Mouse (Mus musculus) kidney, postnatal 0 days (tissue): ENCODE results near the gene Traf5. TPM values are rescaled to one million over a fixed set of nuclear protein-coding genes. Genes with fewer than 3 reads are reported as not detected.

Source experiments
- ATAC-seq: fragments of 200-750 bp; cut with Nextera tagmentation; replicated peaks from 2 replicates; pipeline ENCODE4 v1.8.0; 2017; ENCODE audit warnings: low read depth, moderate number of reproducible peaks, moderate TSS enrichment, moderate library complexity; ENCODE audit not compliant: low FRiP score
- DNase-seq: peaks from one replicate; pipeline ENCODE4 v3.0.0-alpha.2; 2016; ENCODE audit warnings: low spot score
- H3K27ac ChIP-seq: fragments of 300-500 bp; sonication (generic); 2 replicates; pipeline ENCODE4 v1.5.1; 2014; ENCODE audit warnings: mild to moderate bottlenecking
- H3K27me3 ChIP-seq: fragments of 300-500 bp; sonication (generic); 2 replicates; pipeline ENCODE4 v1.6.1; 2014; ENCODE audit warnings: low read length, mixed read lengths; ENCODE audit not compliant: insufficient read depth
- H3K36me3 ChIP-seq: fragments of 300-500 bp; sonication (generic); 2 replicates; pipeline ENCODE4 v1.6.1; 2014; ENCODE audit warnings: low read length, mixed read lengths; ENCODE audit not compliant: insufficient read depth
- H3K4me1 ChIP-seq: fragments of 300-500 bp; sonication (generic); replicated peaks from 2 replicates; pipeline ENCODE4 v1.6.1; 2014; ENCODE audit warnings: antibody characterized with exemption, low read length, mixed read lengths; ENCODE audit not compliant: insufficient read depth
- H3K4me2 ChIP-seq: fragments of 300-500 bp; sonication (generic); 2 replicates; pipeline ENCODE4 v1.6.1; 2014; ENCODE audit warnings: mild to moderate bottlenecking, low read length, moderate library complexity, mixed read lengths
- H3K4me3 ChIP-seq: fragments of 300-500 bp; sonication (generic); replicated peaks from 2 replicates; pipeline ENCODE4 v1.5.1; 2014; ENCODE audit warnings: low read depth, low read length
- H3K9ac ChIP-seq: fragments of 300-500 bp; sonication (generic); 2 replicates; pipeline ENCODE4 v1.6.1; 2014; ENCODE audit warnings: low read depth, low read length
- H3K9me3 ChIP-seq: fragments of 300-500 bp; sonication (generic); replicated peaks from 2 replicates; pipeline ENCODE4 v1.6.1; 2016; ENCODE audit warnings: low read length, inconsistent platforms, mixed read lengths
- CTCF ChIP-seq: IDR thresholded peaks from 2 replicates; pipeline ENCODE4 v1.5.1; 2016; ENCODE audit warnings: antibody characterized with exemption, low read depth, mild to moderate bottlenecking, moderate library complexity
- WGBS: fragments of 180-500 bp; shearing (Covaris S2); extraction: QIAGEN DNeasy Blood & Tissue Kit; methylation state at CpG from one replicate; pipeline ENCODE4 v1.1.7; 2014; 5-methylcytosine and 5-hydroxymethylcytosine counted together
- polyA plus RNA-seq: library from polyadenylated mRNA; unstranded; fragments of >200 nt; fragmentation: Nextera tagmentation; extraction: Ambion mirVana; gene quantifications from 2 replicates; pipeline ENCODE4 v1.2.1, GENCODE M21; 2015

The Traf5 gene
- polyA plus RNA-seq, 1 experiment from 2014 or later: 19.6 TPM

GRCm38 (mm10) chr1:191995488-191995887 lies 96.9 kb downstream of the Traf5 start:
- ATAC-seq: no peak
- Histone ChIP-seq H3K4me3 (no peak overlapping the region), H3K9me3 (no peaks in the 10 kb centered on the region), H3K27ac (no peak overlapping the region), H3K9ac (no peak overlapping the region), H3K27me3 (no peaks in the 10 kb centered on the region), H3K36me3 (peaks cover 27% of the 10 kb centered on the region), H3K4me1 (0 out of 2 replicates have a peak, but pooled peaks cover 4% of the 10 kb centered on the region), H3K4me2 (no peak overlapping the region)
- peak; percentile 80 for TF ChIP-seq CTCF
- 73% methylated on average over 4 of the region's 4 CpGs for WGBS
- DNase-seq: peak; percentile 31

GRCm38 (mm10) chr1:191994476-191994875 lies 97.9 kb downstream of the Traf5 start:
- 73% methylated on average over 5 of the region's 5 CpGs for WGBS
- Histone ChIP-seq H3K27ac (no peak overlapping the region), H3K4me3 (no peak overlapping the region), H3K36me3 (peaks cover 20% of the 10 kb centered on the region; the same call in 1 of the 2 replicates), H3K27me3 (no peaks in the 10 kb centered on the region), H3K4me2 (no peak overlapping the region), H3K9ac (no peak overlapping the region), H3K9me3 (no peaks in the 10 kb centered on the region), H3K4me1 (0 out of 2 replicates have a peak, but pooled peaks cover 4% of the 10 kb centered on the region)
- TF ChIP-seq CTCF: no peak
- ATAC-seq: no peak
- no peak for DNase-seq

GRCm38 (mm10) chr1:191992040-191992780 lies 100.1 kb downstream of the Traf5 start:
- peak overlapping the region; percentile 44; the same call in 1 of the 2 replicates for H3K27ac ChIP-seq
- 0 out of 2 replicates have a peak, but pooled peaks cover 4% of the 10 kb centered on the region for H3K4me1 ChIP-seq
- no peaks in the 10 kb centered on the region for H3K27me3 ChIP-seq
- WGBS: 48% methylated on average over 7 of the region's 7 CpGs
- H3K36me3 ChIP-seq: peaks cover 5% of the 10 kb centered on the region; the same call in 1 of the 2 replicates
- TF ChIP-seq CTCF: no peak
- H3K4me3 ChIP-seq: no peak overlapping the region
- peak; percentile 52 for DNase-seq
- peak; percentile 27; the same call in 1 of the 2 replicates for ATAC-seq
- no peaks in the 10 kb centered on the region for H3K9me3 ChIP-seq
- H3K4me2 ChIP-seq: no peak overlapping the region
- H3K9ac ChIP-seq: 0 out of 2 replicates have a peak overlapping the region, but pooled peaks have one; percentile 31

- no peaks in the 10 kb centered on the region for H3K36me3 ChIP-seq
- H3K4me2 ChIP-seq: peak overlapping the region; percentile 57
- under 1% methylated on average over 22 of the region's 22 CpGs for WGBS
These were observed 102.4 kb downstream of the Traf5 start for GRCm38 (mm10) chr1:191989994-191990393.

GRCm38 (mm10) chr1:191989060-191989459 lies 103.3 kb downstream of the Traf5 start:
- Histone ChIP-seq H3K4me1 (peaks cover 4% of the 10 kb centered on the region; the same call in 1 of the 2 replicates), H3K27me3 (no peaks in the 10 kb centered on the region), H3K36me3 (no peaks in the 10 kb centered on the region), H3K27ac (no peak overlapping the region), H3K9me3 (no peaks in the 10 kb centered on the region), H3K9ac (no peak overlapping the region), H3K4me2 (no peak overlapping the region), H3K4me3 (no peak overlapping the region)
- WGBS: 90% methylated on average over 5 of the region's 5 CpGs
- ATAC-seq (no peak), DNase-seq (no peak)
- TF ChIP-seq CTCF: no peak

More at GRCm38 (mm10) chr1:191989994-191990393, 102.4 kb downstream of the Traf5 start:
- peak; percentile 99 for DNase-seq
- H3K27me3 ChIP-seq: no peaks in the 10 kb centered on the region
- no peak for TF ChIP-seq CTCF
- peaks cover 4% of the 10 kb centered on the region; the same call in 1 of the 2 replicates for H3K4me1 ChIP-seq
- peak overlapping the region; percentile 81 for H3K27ac ChIP-seq
- H3K4me3 ChIP-seq: peak overlapping the region; percentile 42
- H3K9me3 ChIP-seq: no peaks in the 10 kb centered on the region
- peak overlapping the region; percentile 63 for H3K9ac ChIP-seq
- peak; percentile 92 for ATAC-seq

GRCm38 (mm10) chr1:191988646-191989045 lies 103.7 kb downstream of the Traf5 start:
- TF ChIP-seq CTCF: no peak
- ATAC-seq (no peak), DNase-seq (no peak)
- H3K9me3 ChIP-seq: no peaks in the 10 kb centered on the region
- H3K36me3 ChIP-seq: no peaks in the 10 kb centered on the region
- H3K4me3 ChIP-seq: no peak overlapping the region
- no peaks in the 10 kb centered on the region for H3K27me3 ChIP-seq
- WGBS: 76% methylated on average over 3 of the region's 3 CpGs
- H3K9ac ChIP-seq: no peak overlapping the region
- no peak overlapping the region for H3K27ac ChIP-seq
- peaks cover 4% of the 10 kb centered on the region; the same call in 1 of the 2 replicates for H3K4me1 ChIP-seq
- H3K4me2 ChIP-seq: no peak overlapping the region
